Mouse (Mus musculus) midbrain, embryonic 14.5 days (tissue): Measurements from ENCODE around the gene Slc35d1. TPM values are rescaled to one million over a fixed set of nuclear protein-coding genes. Genes with fewer than 3 reads are reported as not detected.
"Not testable (repeated sequence)": the region's sequence is repeated elsewhere in the genome, so short reads cannot be mapped to it uniquely, and the experiment has no call there.

Experiments
- ATAC-seq: fragments of 200-750 bp; cut with Nextera tagmentation; 2 replicates; pipeline ENCODE4 v1.8.0; 2017; ENCODE audit warnings: moderate number of reproducible peaks, moderate library complexity; ENCODE audit not compliant: low FRiP score, low TSS enrichment
- DNase-seq: peaks from one replicate; pipeline ENCODE4 v3.0.0-alpha.2; 2015
- H3K27ac ChIP-seq: fragments of 300-500 bp; sonication (generic); replicated peaks from 2 replicates; pipeline ENCODE4 v1.5.1; 2014; ENCODE audit warnings: mild to moderate bottlenecking, low read depth, low read length, moderate library complexity
- H3K27me3 ChIP-seq: fragments of 300-500 bp; sonication (generic); 2 replicates; pipeline ENCODE4 v1.6.1; 2014; ENCODE audit warnings: low read length, control low read depth, mixed read lengths; ENCODE audit not compliant: control insufficient read depth, insufficient read depth
- H3K36me3 ChIP-seq: fragments of 300-500 bp; sonication (generic); 2 replicates; pipeline ENCODE4 v1.6.1; 2014; ENCODE audit warnings: low read length, control low read depth; ENCODE audit not compliant: control insufficient read depth, insufficient read depth
- H3K4me1 ChIP-seq: fragments of 300-500 bp; sonication (generic); 2 replicates; pipeline ENCODE4 v1.6.1; 2014; ENCODE audit warnings: mild to moderate bottlenecking, antibody characterized with exemption, low read length, control low read depth; ENCODE audit not compliant: control insufficient read depth, insufficient read depth
- H3K4me2 ChIP-seq: fragments of 300-500 bp; sonication (generic); 2 replicates; pipeline ENCODE4 v1.6.1; 2014; ENCODE audit warnings: mild to moderate bottlenecking, low read length, moderate library complexity
- H3K4me3 ChIP-seq: fragments of 300-500 bp; sonication (generic); replicated peaks from 2 replicates; pipeline ENCODE4 v1.5.1; 2014; ENCODE audit warnings: low read depth, low read length
- H3K9ac ChIP-seq: fragments of 300-500 bp; sonication (generic); replicated peaks from 2 replicates; pipeline ENCODE4 v1.6.1; 2014; ENCODE audit warnings: mild to moderate bottlenecking, low read length, moderate library complexity
- H3K9me3 ChIP-seq: fragments of 300-500 bp; sonication (generic); 2 replicates; pipeline ENCODE4 v1.6.1; 2016; ENCODE audit warnings: low read length, control low read depth, mixed read lengths; ENCODE audit not compliant: control insufficient read depth
- WGBS: fragments of 180-500 bp; shearing (Covaris S2); extraction: QIAGEN DNeasy Blood & Tissue Kit; methylation state at CpG from one replicate; pipeline ENCODE4 v1.1.7; 2014; 5-methylcytosine and 5-hydroxymethylcytosine counted together
- polyA plus RNA-seq: library from polyadenylated mRNA; unstranded; fragments of >200 nt; fragmentation: Nextera tagmentation; extraction: Ambion mirVana; gene quantifications from 2 replicates; pipeline ENCODE4 v1.2.1, GENCODE M21; 2014

The Slc35d1 gene
- polyA plus RNA-seq, 1 experiment from 2014 or later = 6.1 TPM

- Histone ChIP-seq H3K4me2 (no peak overlapping the region), H3K36me3 (peaks cover 8% of the 10 kb centered on the region; the same call in 1 of the 2 replicates), H3K9ac (no peak overlapping the region), H3K4me1 (no peaks in the 10 kb centered on the region), H3K4me3 (no peak overlapping the region), H3K27ac (no peak overlapping the region), H3K9me3 (no peaks in the 10 kb centered on the region), H3K27me3 (no peaks in the 10 kb centered on the region)
- WGBS = 93% methylated on average over 1 of the region's 1 CpGs
- DNase-seq (no peak), ATAC-seq (no peak)
These were observed 37.3 kb downstream of the Slc35d1 start for GRCm38 (mm10) chr4:103177681-103178080.

GRCm38 (mm10) chr4:103174001-103174400, 41.0 kb downstream of the Slc35d1 start:
- H3K9me3 ChIP-seq = no peaks in the 10 kb centered on the region
- peaks cover 21% of the 10 kb centered on the region; the same call in 1 of the 2 replicates for H3K36me3 ChIP-seq
- no peak overlapping the region for H3K9ac ChIP-seq
- DNase-seq (no peak), ATAC-seq (no peak)
- H3K4me2 ChIP-seq = no peak overlapping the region
- no peak overlapping the region for H3K4me3 ChIP-seq
- H3K27me3 ChIP-seq = no peaks in the 10 kb centered on the region
- H3K4me1 ChIP-seq = no peaks in the 10 kb centered on the region
- WGBS = 84% methylated on average over 7 of the region's 7 CpGs
- H3K27ac ChIP-seq = no peak overlapping the region

- 82% methylated on average over 6 of the region's 6 CpGs for WGBS
- no peak overlapping the region for H3K4me3 ChIP-seq
- H3K27me3 ChIP-seq = no peaks in the 10 kb centered on the region
- H3K4me1 ChIP-seq = no peaks in the 10 kb centered on the region
- no peak overlapping the region for H3K27ac ChIP-seq
- DNase-seq (no peak), ATAC-seq (no peak)
- H3K4me2 ChIP-seq = no peak overlapping the region
- H3K36me3 ChIP-seq = peaks cover 21% of the 10 kb centered on the region; the same call in 1 of the 2 replicates
- H3K9ac ChIP-seq = no peak overlapping the region
- no peaks in the 10 kb centered on the region for H3K9me3 ChIP-seq
These were observed 41.5 kb downstream of the Slc35d1 start for GRCm38 (mm10) chr4:103173507-103173906.

- no peak overlapping the region for H3K4me2 ChIP-seq
- DNase-seq (no peak), ATAC-seq (no peak)
- no peaks in the 10 kb centered on the region for H3K4me1 ChIP-seq
- H3K27me3 ChIP-seq = no peaks in the 10 kb centered on the region
- H3K27ac ChIP-seq = no peak overlapping the region
- no peak overlapping the region for H3K9ac ChIP-seq
- H3K4me3 ChIP-seq = no peak overlapping the region
- peaks cover 21% of the 10 kb centered on the region; the same call in 1 of the 2 replicates for H3K36me3 ChIP-seq
- WGBS = 96% methylated on average over 3 of the region's 3 CpGs
- no peaks in the 10 kb centered on the region for H3K9me3 ChIP-seq
These were observed 43.7 kb downstream of the Slc35d1 start for GRCm38 (mm10) chr4:103171256-103171655.

- not testable (repeated sequence) for H3K4me2 ChIP-seq, ATAC-seq, H3K4me1 ChIP-seq, DNase-seq, H3K4me3 ChIP-seq, H3K9ac ChIP-seq, H3K27me3 ChIP-seq, H3K9me3 ChIP-seq, H3K27ac ChIP-seq
- 97% methylated on average over 1 of the region's 1 CpGs for WGBS
- peaks cover 31% of the 10 kb centered on the region for H3K36me3 ChIP-seq
These were observed 48.8 kb downstream of the Slc35d1 start for GRCm38 (mm10) chr4:103166198-103166597.

GRCm38 (mm10) chr4:103158781-103159180, 56.2 kb downstream of the Slc35d1 start:
- Histone ChIP-seq H3K36me3 (peaks cover 68% of the 10 kb centered on the region), H3K9ac (no peak overlapping the region), H3K27me3 (no peaks in the 10 kb centered on the region), H3K4me3 (no peak overlapping the region), H3K9me3 (no peaks in the 10 kb centered on the region), H3K4me1 (no peaks in the 10 kb centered on the region), H3K4me2 (no peak overlapping the region), H3K27ac (no peak overlapping the region)
- DNase-seq = no peak
- 97% methylated on average over 4 of the region's 4 CpGs for WGBS
- ATAC-seq = no peak

GRCm38 (mm10) chr4:103151946-103152345, 63.0 kb downstream of the Slc35d1 start:
- WGBS = 90% methylated on average over 5 of the region's 5 CpGs
- Histone ChIP-seq H3K36me3 (peaks cover 67% of the 10 kb centered on the region), H3K4me3 (no peak overlapping the region), H3K27ac (no peak overlapping the region), H3K4me1 (no peaks in the 10 kb centered on the region), H3K9ac (no peak overlapping the region), H3K9me3 (no peaks in the 10 kb centered on the region), H3K4me2 (no peak overlapping the region), H3K27me3 (no peaks in the 10 kb centered on the region)
- DNase-seq = no peak
- no peak for ATAC-seq

- H3K9ac ChIP-seq = no peak overlapping the region
- no peaks in the 10 kb centered on the region for H3K27me3 ChIP-seq
- no peak overlapping the region for H3K4me2 ChIP-seq
- peaks cover 64% of the 10 kb centered on the region for H3K36me3 ChIP-seq
- no peak overlapping the region for H3K4me3 ChIP-seq
- ATAC-seq (no peak), DNase-seq (peak; percentile 91)
- no peak overlapping the region for H3K27ac ChIP-seq
- no peaks in the 10 kb centered on the region for H3K9me3 ChIP-seq
- H3K4me1 ChIP-seq = no peaks in the 10 kb centered on the region
- WGBS = 35% methylated on average over 5 of the region's 5 CpGs
These were observed 68.6 kb downstream of the Slc35d1 start for GRCm38 (mm10) chr4:103146339-103146738.

- Histone ChIP-seq H3K27me3 (no peaks in the 10 kb centered on the region), H3K9ac (no peak overlapping the region), H3K9me3 (no peaks in the 10 kb centered on the region), H3K4me3 (no peak overlapping the region), H3K36me3 (peaks cover 33% of the 10 kb centered on the region), H3K27ac (no peak overlapping the region), H3K4me2 (no peak overlapping the region), H3K4me1 (no peaks in the 10 kb centered on the region)
- ATAC-seq = no peak
- DNase-seq = no peak
- WGBS = 88% methylated on average over 1 of the region's 1 CpGs
These were observed 78.0 kb downstream of the Slc35d1 start for GRCm38 (mm10) chr4:103136946-103137345.
